Mouse (Mus musculus): ENCODE results near the gene Gnb4.

DNA sequence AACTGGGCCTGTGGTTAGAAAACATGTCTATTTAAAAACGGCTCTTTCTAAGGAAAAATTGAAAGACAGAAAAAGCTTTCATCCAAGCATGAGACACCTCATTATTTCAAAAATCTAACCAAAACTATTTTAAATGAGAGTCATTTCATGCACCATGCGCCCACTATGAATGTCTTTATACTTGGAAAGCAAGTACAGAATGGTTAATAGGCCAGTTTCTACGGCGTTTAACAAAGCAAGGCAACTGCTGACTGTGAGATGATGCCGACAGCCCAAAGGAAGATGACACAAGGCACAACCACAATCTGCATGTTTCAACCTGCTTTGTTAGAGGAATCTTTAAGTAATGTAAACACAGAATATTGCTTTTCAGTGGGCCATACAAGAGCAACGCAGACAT is 25.7 kb upstream of the Gnb4 start:
- TF ChIP-seq CTCF (IDR thresholded peaks at IDR 0.05; ENCODE audit: low read depth, low read length) (no peak), POLR2A (IDR thresholded peaks at IDR 0.05; ENCODE audit: extremely low read depth, insufficient read depth, low read length) (no peak)

Data from liver, adult 2 months (tissue).